Mouse (Mus musculus): ENCODE data around the gene Capn11. TPM values are rescaled to one million over a fixed set of nuclear protein-coding genes. Genes with fewer than 3 reads are reported as not detected.
A peak's percentile ranks its signal among the peaks of the same experiment; 100 is the strongest.

Capn11 gene
- total and polyA plus RNA-seq, 2 experiments from 2014 or later = 1.3 to 1.5 TPM

DNA sequence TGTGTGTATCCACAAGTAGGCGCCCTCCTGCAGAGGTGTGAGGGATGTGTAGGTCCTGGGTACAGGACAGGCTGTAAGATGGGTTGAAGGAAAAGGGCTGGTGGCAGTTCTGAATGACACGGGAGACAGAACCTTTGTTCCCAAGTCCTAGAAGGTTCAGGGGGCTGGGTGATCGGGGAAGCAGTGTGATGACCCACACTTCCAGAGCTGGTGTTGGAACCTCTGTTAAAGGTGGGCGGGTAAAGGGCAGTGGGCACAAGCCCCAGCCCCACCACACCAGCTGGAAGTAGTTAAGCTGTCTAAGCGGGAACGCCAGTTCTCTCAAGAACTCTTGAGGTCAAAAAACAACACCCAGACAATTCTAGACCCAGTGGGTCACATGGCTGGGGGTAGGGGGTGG, 68.7 kb downstream of the Capn11 start:
- H3K27ac ChIP-seq (ENCODE audit: low read depth, low read length) = no peak overlapping the region
- H3K36me3 ChIP-seq (ENCODE audit: insufficient read depth) = peaks cover 16% of the 10 kb centered on the region
- no peaks in the 10 kb centered on the region for H3K9me3 ChIP-seq (ENCODE audit: low read length)
- H3K27me3 ChIP-seq (ENCODE audit: insufficient read depth, low read length) = no peaks in the 10 kb centered on the region
- DNase-seq (no peak), ATAC-seq (no peak)
- H3K4me1 ChIP-seq (ENCODE audit: insufficient read depth) = peaks cover 18% of the 10 kb centered on the region
- no peak overlapping the region for H3K9ac ChIP-seq
- no peak for TF ChIP-seq CTCF (IDR thresholded peaks at IDR 0.05; ENCODE audit: low read depth)
- WGBS = 87% methylated on average over 6 of the region's 6 CpGs
- no peak overlapping the region for H3K4me2 ChIP-seq (ENCODE audit: low read depth)
- no peak overlapping the region for H3K4me3 ChIP-seq (ENCODE audit: low read depth, low read length)

- DNase-seq (no peak), ATAC-seq (no peak)
- Histone ChIP-seq H3K27me3 (ENCODE audit: insufficient read depth, low read length) (no peaks in the 10 kb centered on the region), H3K9me3 (ENCODE audit: low read length) (no peaks in the 10 kb centered on the region), H3K36me3 (ENCODE audit: insufficient read depth) (peaks cover 19% of the 10 kb centered on the region), H3K27ac (ENCODE audit: low read depth, low read length) (no peak overlapping the region), H3K4me1 (ENCODE audit: insufficient read depth) (peaks cover 18% of the 10 kb centered on the region), H3K9ac (no peak overlapping the region), H3K4me2 (ENCODE audit: low read depth) (no peak overlapping the region), H3K4me3 (ENCODE audit: low read depth, low read length) (no peak overlapping the region)
- no peak for TF ChIP-seq CTCF (IDR thresholded peaks at IDR 0.05; ENCODE audit: low read depth)
- 92% methylated on average over 8 of the region's 8 CpGs for WGBS
These were observed 69.3 kb downstream of the Capn11 start for GRCm38 (mm10) chr17:45589844-45590243.

DNA sequence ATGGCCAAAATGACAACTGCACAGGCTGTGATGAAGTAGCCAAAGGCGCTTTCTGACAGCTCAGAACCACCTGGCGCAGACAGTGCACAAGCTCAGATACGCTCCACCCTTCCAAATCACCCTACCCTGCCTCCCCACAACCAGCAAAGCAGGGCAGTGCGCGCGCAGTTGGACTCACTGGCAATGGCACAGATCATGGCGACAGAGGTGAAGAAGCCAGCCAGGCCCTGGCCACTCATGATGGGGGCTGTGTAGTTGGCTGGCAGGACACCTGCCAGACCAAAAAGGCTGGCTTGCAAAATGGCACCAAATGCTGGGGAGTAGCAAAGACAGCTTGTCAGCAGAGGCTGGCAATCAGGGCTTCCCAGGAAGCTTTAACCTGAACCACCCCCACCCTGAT, 69.9 kb downstream of the Capn11 start:
- Histone ChIP-seq H3K36me3 (ENCODE audit: insufficient read depth) (peaks cover 19% of the 10 kb centered on the region), H3K4me2 (ENCODE audit: low read depth) (no peak overlapping the region), H3K4me1 (ENCODE audit: insufficient read depth) (peaks cover 17% of the 10 kb centered on the region), H3K27me3 (ENCODE audit: insufficient read depth, low read length) (no peaks in the 10 kb centered on the region), H3K27ac (ENCODE audit: low read depth, low read length) (no peak overlapping the region), H3K4me3 (ENCODE audit: low read depth, low read length) (no peak overlapping the region), H3K9ac (no peak overlapping the region), H3K9me3 (ENCODE audit: low read length) (no peaks in the 10 kb centered on the region)
- TF ChIP-seq CTCF (IDR thresholded peaks at IDR 0.05; ENCODE audit: low read depth) = no peak
- no peak for DNase-seq
- ATAC-seq = no peak
- 98% methylated on average over 7 of the region's 7 CpGs for WGBS

DNA sequence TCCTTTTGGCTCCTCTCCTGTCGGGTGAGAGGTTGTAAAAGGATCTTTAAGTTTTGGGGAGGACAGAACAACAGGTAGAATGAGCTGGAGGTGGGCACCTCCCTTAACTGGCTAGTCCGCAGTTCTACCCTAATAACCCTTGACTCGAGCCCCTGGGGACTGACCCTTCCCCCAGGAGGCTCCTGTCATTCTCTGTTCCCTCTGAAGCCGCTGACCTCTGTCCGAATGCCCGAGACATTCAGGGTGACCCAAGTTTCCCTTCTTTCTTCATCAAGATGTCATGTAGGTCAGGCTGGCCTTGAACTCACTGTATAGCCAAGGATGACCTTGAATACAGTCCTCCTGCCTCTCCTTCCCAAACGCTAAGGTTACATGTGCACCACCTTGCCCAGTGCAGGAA, 70.8 kb downstream of the Capn11 start:
- no peaks in the 10 kb centered on the region for H3K27me3 ChIP-seq (ENCODE audit: insufficient read depth, low read length)

DNA sequence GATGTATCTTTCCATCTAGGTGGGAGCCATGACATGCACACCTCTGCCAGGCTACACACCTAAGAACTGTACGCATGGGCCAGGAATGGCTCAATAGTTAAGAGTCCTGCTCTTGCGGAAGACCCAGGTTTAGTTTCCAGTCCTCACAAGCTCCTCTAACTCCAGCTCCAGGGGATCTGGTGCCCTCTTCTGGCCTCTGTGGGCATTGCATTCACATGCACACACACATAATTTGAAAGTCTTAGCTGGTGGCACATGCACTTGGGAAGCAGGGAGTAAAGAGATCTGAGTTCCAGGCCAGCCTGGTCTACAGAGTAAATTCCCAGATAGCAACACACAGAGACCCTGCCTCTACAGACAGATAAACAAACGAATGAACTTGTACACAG, 72.7 kb downstream of the Capn11 start:
- Histone ChIP-seq H3K9ac (no peak overlapping the region), H3K4me3 (ENCODE audit: low read depth, low read length) (no peak overlapping the region), H3K4me2 (ENCODE audit: low read depth) (no peak overlapping the region), H3K4me1 (ENCODE audit: insufficient read depth) (no peaks in the 10 kb centered on the region), H3K36me3 (ENCODE audit: insufficient read depth) (peaks cover 19% of the 10 kb centered on the region), H3K27me3 (ENCODE audit: insufficient read depth, low read length) (no peaks in the 10 kb centered on the region), H3K27ac (ENCODE audit: low read depth, low read length) (no peak overlapping the region), H3K9me3 (ENCODE audit: low read length) (no peaks in the 10 kb centered on the region)
- no peak for DNase-seq
- TF ChIP-seq CTCF (IDR thresholded peaks at IDR 0.05; ENCODE audit: low read depth) = peak; percentile 48
- WGBS = over 99% methylated on average over 3 of the region's 3 CpGs
- no peak for ATAC-seq

More for the DNA sequence above, 70.8 kb downstream of the Capn11 start:
- Histone ChIP-seq H3K27ac (ENCODE audit: low read depth, low read length) (no peak overlapping the region), H3K9me3 (ENCODE audit: low read length) (no peaks in the 10 kb centered on the region), H3K36me3 (ENCODE audit: insufficient read depth) (peaks cover 19% of the 10 kb centered on the region), H3K4me1 (ENCODE audit: insufficient read depth) (peaks cover 11% of the 10 kb centered on the region), H3K9ac (no peak overlapping the region), H3K4me3 (ENCODE audit: low read depth, low read length) (no peak overlapping the region), H3K4me2 (ENCODE audit: low read depth) (no peak overlapping the region)
- WGBS = 94% methylated on average over 7 of the region's 7 CpGs
- ATAC-seq (no peak), DNase-seq (no peak)
- no peak for TF ChIP-seq CTCF (IDR thresholded peaks at IDR 0.05; ENCODE audit: low read depth)

- no peak overlapping the region for H3K9ac ChIP-seq
- H3K36me3 ChIP-seq (ENCODE audit: insufficient read depth) = peaks cover 19% of the 10 kb centered on the region
- WGBS = 68% methylated on average over 23 of the region's 23 CpGs
- ATAC-seq (no peak), DNase-seq (no peak)
- no peaks in the 10 kb centered on the region for H3K27me3 ChIP-seq (ENCODE audit: insufficient read depth, low read length)
- H3K4me3 ChIP-seq (ENCODE audit: low read depth, low read length) = no peak overlapping the region
- no peak for TF ChIP-seq CTCF (IDR thresholded peaks at IDR 0.05; ENCODE audit: low read depth)
- H3K27ac ChIP-seq (ENCODE audit: low read depth, low read length) = peak overlapping the region; percentile 71; the same call in 1 of the 2 replicates
- no peaks in the 10 kb centered on the region for H3K4me1 ChIP-seq (ENCODE audit: insufficient read depth)
- no peak overlapping the region for H3K4me2 ChIP-seq (ENCODE audit: low read depth)
- no peaks in the 10 kb centered on the region for H3K9me3 ChIP-seq (ENCODE audit: low read length)
These were observed 73.2 kb downstream of the Capn11 start for GRCm38 (mm10) chr17:45585725-45586448.

GRCm38 (mm10) chr17:45584939-45585678, 74.0 kb downstream of the Capn11 start:
- H3K4me3 ChIP-seq (ENCODE audit: low read depth, low read length) = no peak overlapping the region
- no peaks in the 10 kb centered on the region for H3K9me3 ChIP-seq (ENCODE audit: low read length)
- H3K4me2 ChIP-seq (ENCODE audit: low read depth) = no peak overlapping the region
- H3K4me1 ChIP-seq (ENCODE audit: insufficient read depth) = no peaks in the 10 kb centered on the region
- TF ChIP-seq CTCF (IDR thresholded peaks at IDR 0.05; ENCODE audit: low read depth) = peak; percentile 86
- peak; percentile 76 for ATAC-seq
- peak; percentile 84 for DNase-seq
- no peaks in the 10 kb centered on the region for H3K27me3 ChIP-seq (ENCODE audit: insufficient read depth, low read length)
- peak overlapping the region; percentile 71 for H3K27ac ChIP-seq (ENCODE audit: low read depth, low read length)
- H3K9ac ChIP-seq = peak overlapping the region; percentile 14; the same call in 1 of the 2 replicates
- H3K36me3 ChIP-seq (ENCODE audit: insufficient read depth) = peaks cover 19% of the 10 kb centered on the region
- 33% methylated on average over 14 of the region's 14 CpGs for WGBS

Measured in forebrain, postnatal 0 days (tissue).